Mouse (Mus musculus) kidney, adult 2 months (tissue): ENCODE measurements around the gene Tpra1.

Experiments used
- CTCF ChIP-seq: fragments of 200-500 bp; conservative IDR thresholded peaks from 2 replicates; pipeline ENCODE4 v1.5.1; 2011; ENCODE audit warnings: low read depth, mild to moderate bottlenecking, control low read depth, low read length, moderate library complexity, mixed read lengths; ENCODE audit not compliant: insufficient read depth, insufficient read length
- POLR2A ChIP-seq: fragments of 200-500 bp; IDR thresholded peaks from one replicate; pipeline ENCODE4 v1.6.1; 2011; ENCODE audit warnings: low read depth, low read length, control low read depth

- TF ChIP-seq POLR2A = no peak
- no peak for TF ChIP-seq CTCF
Measured at GRCm38 (mm10) chr6:88918802-88919201, 16.8 kb downstream of the Tpra1 start.
